Mouse (Mus musculus) urinary bladder, adult 18-20 months (tissue): ENCODE measurements at regions not wholly inside any gene's neighbourhood (a gene's known extent, or its start where the extent isn't known, plus 50 kb on each side); places are given as distances from the start of the nearest gene placed in this dataset.
A peak's percentile ranks its signal among the peaks of the same experiment; 100 is the strongest.
"Not testable (repeated sequence)": the region's sequence is repeated elsewhere in the genome, so short reads cannot be mapped to it uniquely, and the experiment has no call there.

Source experiments
- DNase-seq, 2 experiments: peaks; one replicate each; pipeline ENCODE4 v3.0.0; 2022; ENCODE audit warnings: low spot score in 2 of 2, mixed read lengths in 2 of 2

DNA sequence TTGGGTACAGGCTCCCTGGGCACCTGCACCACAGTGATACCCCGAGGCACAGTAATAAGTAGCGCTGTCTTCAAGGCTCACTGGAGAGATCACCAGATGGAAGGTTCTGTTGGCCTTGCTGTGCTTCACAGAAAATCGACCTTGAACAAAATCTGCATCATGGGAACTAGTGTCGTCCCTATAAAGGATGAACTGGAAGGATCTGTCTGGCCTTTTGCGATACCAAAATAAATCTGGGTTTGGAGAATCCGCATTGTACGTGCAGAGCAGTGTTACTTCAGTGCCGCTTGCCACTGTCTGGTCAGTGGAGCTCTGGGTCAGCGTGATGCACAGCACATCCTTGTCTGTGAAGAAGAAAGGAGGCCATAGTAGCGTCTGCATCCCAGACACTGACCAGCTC is 105.3 kb downstream of the Dad1 start:
- DNase-seq: no peak

DNA sequence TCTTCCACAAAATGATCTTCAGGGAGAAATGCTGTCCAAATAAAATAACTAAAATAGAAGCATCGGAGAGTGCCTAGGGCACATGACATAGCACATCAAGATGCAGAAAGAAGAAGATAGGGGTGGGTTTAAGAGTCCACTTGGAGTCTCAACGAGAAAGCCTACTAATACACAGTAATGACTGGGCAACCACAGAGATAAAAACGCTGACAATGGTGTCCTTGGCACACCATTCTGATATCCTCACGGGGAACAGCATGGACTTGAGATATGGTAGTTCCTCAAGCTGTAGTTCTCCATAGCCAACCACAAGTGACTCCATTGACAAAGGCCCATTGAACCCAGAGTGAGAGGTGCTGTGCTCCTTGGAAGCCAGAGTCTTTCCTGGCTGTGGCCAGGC is 105.8 kb downstream of the Dad1 start:
- no peak for DNase-seq

DNA sequence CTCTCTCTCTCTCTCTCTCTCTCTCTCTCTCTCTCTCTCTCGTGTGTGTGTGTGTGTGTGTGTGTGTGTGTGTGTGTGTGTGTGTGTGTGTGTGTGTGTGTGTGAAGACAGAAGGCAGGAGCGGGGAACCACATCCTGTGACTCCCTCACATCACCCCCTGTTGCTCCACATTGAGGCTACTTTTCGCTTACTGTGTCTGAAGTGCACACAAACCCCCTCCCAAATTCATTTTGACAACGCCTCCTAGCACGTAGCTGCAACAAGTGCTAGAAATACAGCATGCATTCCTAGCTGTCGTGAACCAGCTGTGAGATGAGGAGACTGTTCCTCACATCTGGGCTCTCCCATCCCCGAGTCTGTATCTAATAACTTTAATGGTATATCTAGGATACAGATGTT is 106.4 kb downstream of the Dad1 start:
- DNase-seq: no peak

DNA sequence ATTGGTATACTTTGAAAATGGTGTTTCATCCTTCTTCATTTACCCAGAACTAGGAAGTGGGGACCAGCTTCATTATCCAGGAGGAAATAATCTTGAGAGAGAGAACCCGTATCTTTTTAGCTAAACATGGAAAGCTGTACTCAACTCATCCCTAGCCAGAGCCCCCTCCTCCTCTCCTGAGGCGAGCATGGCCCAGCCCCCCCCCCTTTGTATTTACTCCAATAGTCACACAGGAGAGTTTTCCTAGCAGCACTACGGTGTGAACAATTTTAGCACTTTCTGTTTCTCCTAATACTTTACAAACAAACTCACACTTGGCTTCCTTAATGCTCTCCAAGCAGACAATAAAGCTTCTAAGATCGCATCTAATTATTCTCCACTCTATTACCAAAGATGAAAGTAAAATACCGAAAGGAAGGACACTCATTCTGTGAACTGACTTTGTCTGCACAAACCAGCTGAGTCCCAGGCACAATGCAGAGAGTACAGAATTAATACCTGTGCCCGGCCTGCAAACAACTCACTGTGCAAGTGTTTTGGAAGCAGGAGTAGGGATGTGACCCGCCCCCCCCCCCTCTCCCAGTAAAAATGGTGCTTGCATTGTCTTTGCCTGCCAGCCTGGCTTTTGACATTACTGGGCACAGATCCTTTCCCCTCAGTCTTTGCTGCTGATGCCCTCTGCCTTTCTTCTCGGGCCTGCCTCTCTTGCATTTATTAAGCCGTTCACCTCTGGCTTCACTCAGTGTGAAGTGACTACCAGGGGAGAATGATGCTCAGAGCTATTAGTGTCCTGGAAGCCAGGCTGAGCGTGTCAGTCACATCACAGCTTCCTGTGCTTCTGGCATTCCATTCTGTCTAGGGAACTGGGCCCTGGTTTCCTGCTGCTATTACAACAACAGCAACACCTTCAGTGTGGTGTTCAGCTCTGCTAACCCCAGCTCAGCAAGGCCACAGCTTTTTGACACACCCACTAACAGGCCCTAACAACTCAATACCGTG is 107.9 kb downstream of the Dad1 start:
- DNase-seq: no peak

- no peak for DNase-seq
These were observed 110.1 kb downstream of the Dad1 start for GRCm38 (mm10) chr14:54143828-54144227.

- DNase-seq: no peak
These were observed 115.6 kb downstream of the Dad1 start for GRCm38 (mm10) chr14:54138288-54138687.

- DNase-seq: no peak
These were observed 117.4 kb downstream of the Dad1 start for GRCm38 (mm10) chr14:54136538-54136937.

DNA sequence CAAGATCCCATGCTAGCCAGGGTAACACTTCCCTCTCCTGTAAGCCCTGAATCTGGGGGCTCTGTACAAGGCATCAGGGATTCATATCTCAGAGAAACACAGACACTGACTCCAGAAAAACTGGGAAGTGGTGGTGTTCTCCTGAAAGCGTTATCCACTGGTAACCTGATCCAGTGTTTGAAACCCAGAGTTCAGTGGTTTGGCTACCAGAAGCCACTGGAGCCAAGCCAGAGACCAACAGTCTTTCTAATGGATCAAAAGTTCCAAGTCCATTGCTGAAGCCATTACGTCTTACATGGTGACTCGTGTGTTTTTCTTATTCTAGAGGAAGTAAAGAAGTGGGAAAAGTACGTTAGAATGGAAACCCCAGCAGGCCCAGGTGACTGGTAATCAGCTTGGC is 125.6 kb downstream of the Dad1 start:
- DNase-seq: no peak

DNA sequence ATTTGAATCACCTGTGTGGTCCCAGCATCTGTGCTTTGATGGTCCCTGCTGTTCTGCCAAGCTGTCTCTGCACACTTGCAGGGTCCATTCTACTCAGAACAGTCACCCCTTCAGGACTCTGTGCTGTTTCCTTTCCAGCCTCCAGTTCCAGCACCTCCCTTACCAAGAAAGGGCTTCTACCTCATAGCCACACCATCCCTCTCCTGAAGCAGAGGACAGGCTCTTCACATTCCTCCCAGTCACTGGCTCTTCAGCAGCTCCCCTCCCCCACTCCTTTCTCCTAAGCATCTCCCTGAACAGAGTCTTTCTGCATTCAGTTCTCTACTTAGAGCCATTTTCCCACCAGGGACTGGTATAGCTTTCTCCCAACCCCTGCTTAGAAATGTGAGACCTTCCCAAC is 128.4 kb downstream of the Dad1 start:
- DNase-seq: no peak

DNA sequence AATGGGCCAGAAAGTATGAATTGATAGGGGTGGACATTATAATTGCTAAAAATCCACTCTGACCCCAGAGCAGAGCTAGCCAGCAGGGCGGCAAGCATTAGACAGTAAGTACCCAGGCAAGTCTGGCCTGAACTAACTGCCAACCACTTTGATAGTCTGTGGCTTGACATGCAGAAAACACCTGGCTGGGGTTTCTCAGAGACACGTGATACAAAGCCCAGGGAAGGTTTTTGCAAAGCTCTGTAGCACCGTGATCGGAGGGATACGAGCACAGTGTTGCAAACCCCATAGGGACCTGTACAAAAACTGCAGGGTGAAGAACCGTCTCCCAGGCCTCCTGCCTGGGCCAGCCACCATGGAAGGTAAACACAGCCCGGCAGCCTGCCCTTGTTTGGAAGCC is 131.9 kb downstream of the Dad1 start:
- no peak for DNase-seq

GRCm38 (mm10) chr14:54121340-54121739 is 132.6 kb downstream of the Dad1 start:
- DNase-seq: no peak

- DNase-seq: no peak
These were observed 133.7 kb downstream of the Dad1 start for GRCm38 (mm10) chr14:54120194-54120593.

DNA sequence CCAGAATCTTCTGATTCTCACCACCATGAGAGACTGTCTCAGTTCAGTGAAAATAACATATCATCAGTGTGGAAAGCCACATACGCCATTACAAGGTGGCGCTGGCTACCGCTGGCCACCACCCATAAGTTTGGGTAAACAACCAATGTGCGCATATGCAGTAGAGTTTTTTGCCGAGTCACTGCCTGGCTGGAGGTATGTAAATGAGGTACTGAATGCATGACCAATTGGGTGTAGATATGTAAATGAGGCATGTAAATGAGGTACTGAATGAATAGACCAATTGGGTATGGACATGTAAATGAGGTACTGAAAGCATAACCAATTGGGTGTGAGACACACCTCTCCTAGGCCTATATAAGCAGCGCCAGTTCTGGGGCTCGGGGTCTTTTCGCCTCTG is 136.3 kb downstream of the Dad1 start:
- DNase-seq: not testable (repeated sequence)

DNA sequence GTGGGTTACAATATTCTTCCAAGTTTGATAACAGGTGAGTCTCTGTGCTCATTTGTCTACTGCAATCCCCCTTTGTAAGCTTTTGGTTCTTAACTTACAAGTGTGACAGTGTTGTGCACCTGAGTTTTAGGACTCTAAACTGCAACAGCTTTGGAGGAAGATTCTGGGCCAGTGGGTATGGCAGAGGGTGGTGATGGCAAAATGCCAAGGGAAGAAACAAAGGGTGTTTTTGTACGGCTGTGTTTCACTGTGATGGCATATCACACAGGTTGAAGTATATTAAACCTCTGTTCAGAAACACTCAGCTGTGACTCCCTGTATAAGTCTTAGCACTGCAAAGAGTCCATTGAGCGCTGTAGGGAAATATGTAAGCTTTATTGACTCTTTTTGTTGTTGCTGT is 140.7 kb downstream of the Dad1 start:
- no peak for DNase-seq

DNA sequence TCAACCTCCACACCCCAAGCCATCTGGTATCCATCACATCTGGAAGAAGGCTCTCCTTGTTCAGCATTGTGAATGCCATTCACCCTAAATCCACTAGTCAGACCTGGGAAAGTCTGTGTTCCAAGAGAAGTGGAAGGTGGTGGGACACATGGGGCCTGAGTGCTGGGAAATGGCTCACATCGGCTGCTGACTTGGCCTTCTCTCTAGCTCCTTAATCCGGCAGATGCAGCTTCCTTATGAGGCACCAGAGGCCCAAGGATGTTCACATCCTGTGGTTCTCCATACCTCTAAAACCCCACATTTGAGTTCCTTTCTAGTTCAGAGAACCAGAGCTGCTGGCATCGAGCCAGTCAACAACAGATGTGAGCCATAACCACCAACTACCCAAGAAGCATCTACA is 142.9 kb downstream of the Dad1 start:
- no peak for DNase-seq

- no peak for DNase-seq
These were observed 144.8 kb downstream of the Dad1 start for GRCm38 (mm10) chr14:54109129-54109528.

DNA sequence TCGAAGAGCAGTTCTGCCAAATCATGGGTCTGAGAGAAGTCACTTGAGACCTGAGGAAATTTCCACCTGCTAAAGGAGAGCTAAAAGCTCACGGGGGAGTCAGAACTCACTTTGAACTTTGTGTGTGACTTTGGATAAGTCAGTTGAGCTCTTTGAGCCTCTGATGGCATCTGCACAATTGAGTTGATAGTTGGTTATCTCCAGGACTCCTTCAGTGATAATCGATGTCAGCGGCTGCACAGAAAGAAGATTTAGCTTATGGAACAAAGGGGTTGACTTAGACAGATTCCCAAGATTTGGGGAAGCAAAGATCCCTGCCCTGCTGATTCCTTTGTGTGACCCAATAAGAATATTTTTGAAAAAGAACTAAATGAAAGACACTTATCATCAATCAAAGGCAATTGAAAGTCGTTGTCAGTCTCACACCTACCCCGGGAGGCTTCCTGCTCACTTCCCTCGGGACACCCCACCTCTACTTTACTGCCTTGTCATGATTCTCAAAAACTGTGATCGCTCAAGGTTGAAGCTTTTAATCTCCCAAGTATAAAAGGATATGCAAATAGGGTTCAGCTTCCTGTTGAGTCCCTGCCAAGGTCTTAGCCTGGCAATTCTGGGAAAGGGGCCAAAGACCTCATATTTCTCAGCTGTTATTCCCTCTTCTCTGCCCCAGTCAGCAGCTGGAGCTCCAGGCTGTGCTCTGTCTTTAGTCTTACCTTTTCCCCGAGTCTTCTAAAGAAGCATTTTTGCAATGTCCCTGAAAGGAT is 145.4 kb downstream of the Dad1 start:
- DNase-seq: peak in 1 of 2 experiments; percentile 13

DNA sequence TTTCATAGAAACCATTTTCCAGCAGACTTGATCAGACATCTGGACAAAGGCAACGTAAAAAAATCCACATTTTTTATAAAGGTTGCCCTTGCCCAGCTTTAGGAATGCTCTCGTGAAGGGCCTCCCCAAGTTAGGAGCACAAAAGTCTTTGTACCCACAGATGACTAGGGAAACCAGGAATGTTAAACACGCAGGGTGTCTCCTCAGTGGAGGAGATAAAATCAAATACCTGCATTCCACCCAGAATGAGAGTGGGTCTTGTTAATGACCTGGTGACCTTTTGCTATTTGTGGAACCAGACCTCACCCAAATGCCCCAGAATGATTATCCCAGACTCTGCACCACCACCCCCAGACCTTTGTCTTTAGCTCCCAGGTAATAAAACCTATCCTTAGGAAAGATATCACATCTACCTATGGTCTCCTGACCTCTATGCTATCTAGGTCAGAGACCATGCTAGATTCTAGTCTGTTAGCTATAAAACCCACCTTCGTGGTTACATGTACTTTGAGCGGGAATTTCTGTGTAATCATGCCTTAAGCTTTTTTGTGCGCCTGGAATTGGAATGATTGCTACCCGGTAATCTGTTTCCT is 146.6 kb downstream of the Dad1 start:
- DNase-seq: no peak

DNA sequence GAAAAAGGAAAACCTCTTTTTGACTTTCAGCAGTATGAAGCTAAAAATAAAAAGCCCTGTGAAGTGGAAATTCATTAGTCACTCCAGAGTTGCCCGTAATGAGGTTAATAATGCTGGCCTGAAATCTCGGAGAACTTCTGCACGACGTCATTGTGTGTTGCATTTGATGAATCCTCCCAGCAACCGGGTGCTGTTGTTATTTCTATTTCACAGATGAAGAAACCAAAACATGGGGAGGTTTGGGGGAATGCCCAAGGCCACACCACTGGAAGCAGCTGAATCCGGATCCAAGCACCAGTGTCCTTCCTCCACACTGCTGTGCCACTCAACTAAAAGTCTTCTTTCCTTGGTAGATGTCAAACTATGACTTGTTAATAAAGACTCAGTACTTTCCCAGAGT is 149.7 kb downstream of the Dad1 start:
- no peak for DNase-seq

- DNase-seq: no peak
These were observed 150.4 kb downstream of the Dad1 start for GRCm38 (mm10) chr14:54103541-54103940.

DNA sequence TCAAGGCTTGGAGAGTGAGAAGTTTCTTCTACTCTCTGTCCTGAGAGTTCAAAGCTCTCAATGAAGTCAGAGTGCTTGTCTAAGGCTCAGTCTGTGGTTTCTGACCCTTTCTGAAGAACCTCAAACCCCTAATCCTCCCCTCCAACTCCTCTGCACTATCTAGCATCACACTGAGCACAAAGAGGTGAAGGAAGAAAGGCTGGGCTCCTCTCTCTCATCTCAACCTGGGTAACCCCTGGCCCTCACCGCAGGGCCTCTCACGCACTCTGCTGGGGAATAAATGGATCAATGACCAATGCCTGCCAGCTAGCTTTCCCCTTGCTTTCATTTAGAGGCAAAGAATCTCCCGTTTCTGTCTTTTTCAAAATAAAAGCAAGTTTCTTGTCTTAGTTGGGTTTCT is 150.8 kb downstream of the Dad1 start:
- no peak for DNase-seq

DNA sequence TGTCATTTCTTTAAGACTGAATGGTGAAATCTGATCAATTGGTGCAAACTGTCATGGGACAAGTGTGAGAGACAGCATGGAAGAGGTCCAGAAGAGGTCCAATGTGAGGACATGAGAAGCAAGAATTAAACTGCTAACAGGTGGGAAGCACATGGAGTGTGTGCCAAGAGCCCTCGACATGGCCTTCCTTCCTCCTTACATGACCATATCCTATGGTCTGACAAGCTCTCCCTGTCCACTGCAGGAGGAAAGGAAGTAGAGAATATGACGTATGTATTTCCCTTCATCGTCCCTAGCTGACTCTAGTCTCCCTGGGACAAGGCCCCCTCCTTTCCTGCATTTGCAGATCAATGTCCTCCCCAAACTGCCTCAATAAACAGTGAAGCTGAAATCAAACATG is 152.1 kb downstream of the Dad1 start:
- no peak for DNase-seq

- DNase-seq: no peak
These were observed 154.5 kb downstream of the Dad1 start for GRCm38 (mm10) chr14:54099360-54099759.
